Mouse (Mus musculus): ENCODE measurements around the gene Slc6a17.

The Slc6a17 gene

DNA sequence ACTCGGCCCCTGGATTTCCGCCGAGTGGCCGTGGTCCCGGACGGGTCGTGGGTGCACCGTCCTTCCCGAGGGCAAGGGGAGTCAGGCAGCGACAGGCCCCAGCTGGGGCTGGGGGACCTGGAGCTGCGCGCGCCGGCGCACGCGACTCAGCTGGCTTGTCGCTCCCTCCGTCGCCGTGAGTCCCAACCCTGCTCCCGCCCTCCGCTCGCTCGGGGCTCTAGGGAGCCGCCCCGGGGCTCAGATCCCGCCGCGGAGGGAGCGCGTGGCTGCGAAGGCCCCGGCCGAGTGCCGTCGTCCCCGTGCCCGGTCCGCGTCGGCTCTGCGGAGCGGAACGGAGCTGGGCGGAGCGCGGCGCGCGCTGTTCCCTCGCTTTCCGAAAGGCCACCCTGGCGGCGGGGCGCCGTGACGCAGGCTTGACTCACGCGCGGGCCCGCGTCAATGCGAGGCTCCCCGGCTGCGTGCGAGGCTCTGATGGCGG is at the start of gene Slc6a17:
Slc6a17 (minus strand) TSS at position 388 of the 478 bp plus-strand sequence.
- peak; percentile 18 for DNase-seq (ENCODE audit: low spot score)

DNA sequence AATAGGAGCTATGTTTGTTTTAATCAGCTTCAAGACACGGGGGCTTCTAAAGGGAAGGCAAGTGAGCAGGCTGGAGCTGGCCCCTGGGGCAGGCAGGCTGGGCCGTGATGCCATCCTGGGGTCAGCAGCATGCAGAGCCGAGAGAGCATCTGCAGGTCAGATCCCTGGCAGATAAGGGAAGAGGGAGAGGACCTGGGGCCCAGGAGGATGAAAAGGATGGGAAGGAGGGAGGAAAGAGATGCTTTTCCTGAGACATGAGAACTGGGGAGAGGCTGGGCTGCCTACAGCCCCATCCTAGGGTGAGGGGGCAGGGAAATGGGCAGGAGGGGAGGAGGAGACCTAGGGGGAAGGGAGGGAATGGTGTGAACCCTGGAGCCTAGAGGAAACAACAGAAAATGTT is 47.5 kb upstream of the Slc6a17 start:
- DNase-seq (ENCODE audit: low spot score) = no peak

DNA sequence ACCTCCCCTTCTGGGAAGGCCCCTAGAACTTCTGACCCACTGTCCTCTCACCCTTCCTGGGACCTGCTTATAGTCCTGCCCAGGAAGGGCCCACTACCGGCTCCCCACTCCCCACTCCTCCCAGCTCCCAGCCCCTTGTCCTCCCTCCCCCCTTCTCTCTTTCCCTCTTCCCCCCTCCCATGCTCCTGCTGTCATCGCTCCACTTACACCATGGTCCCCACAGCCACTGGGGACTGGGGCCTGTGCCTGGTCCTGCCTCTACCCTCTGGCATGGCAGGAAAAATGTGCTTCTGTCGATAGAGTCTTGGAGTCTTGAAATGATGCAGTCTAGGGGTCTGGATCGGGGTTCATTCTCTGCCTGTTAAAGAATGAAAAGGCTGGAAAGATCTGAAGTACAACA is 46.1 kb upstream of the Slc6a17 start:
- no peak for DNase-seq (ENCODE audit: low spot score)

DNA sequence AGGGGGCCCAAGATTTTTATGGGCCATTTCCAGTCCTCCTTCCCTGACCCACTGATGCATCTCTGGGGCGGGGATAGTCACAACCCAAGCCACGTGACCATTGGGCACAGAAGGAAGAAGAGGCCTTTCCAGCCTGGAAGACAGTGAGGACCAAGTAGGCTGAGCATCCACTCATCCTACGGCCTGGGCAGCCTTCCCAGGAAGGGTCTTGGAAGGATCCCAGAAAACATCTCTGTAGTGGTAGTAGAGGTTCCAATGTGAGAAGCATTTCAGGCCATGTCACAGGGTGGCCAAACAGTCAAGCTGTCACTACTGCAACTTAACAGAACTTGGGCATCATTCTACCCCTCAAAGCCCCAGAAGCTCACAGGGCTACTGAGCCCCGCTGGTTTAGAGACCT is 44.8 kb upstream of the Slc6a17 start:
- no peak for DNase-seq (ENCODE audit: low spot score)

DNA sequence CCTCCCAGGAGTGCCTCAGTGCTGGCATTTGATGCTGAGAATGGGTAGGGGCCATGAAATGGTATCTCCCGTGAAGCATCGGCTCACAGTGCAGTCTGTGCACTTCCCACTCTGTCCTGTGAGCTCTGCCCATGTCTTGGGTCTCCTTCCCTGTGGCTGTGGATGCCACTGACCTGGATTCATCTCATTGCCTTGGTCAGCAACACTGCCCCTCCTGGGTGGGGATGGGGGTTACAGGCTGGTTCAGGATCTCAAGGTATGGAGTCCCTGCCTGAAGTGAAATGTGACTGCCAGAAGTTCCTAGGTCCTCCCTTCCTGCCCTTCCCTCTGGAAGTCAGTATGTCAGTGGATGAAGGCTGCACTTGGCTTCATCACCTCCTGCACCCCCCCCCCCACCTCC is 44.3 kb upstream of the Slc6a17 start:
- DNase-seq (ENCODE audit: low spot score) = no peak

DNA sequence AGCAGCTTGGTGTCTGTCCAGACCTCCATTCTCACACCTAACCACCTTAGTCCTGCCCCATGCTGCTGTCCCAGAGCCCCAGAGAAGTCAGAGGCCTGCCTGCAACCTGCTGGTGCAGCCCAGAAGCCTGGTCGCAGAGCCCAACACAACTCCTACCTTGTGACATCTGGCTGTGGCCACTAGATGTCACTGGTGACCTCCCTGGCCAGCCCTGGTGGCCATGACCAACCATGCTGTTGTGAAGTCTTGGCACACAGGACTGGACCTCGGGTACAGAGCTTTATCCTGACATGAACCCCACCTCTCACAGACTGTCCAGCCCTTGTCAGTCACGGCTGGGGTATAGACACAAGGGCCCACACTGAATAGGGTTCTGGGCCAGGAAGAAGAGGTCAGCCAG is 41.4 kb upstream of the Slc6a17 start:
- DNase-seq (ENCODE audit: low spot score) = peak; percentile 37

DNA sequence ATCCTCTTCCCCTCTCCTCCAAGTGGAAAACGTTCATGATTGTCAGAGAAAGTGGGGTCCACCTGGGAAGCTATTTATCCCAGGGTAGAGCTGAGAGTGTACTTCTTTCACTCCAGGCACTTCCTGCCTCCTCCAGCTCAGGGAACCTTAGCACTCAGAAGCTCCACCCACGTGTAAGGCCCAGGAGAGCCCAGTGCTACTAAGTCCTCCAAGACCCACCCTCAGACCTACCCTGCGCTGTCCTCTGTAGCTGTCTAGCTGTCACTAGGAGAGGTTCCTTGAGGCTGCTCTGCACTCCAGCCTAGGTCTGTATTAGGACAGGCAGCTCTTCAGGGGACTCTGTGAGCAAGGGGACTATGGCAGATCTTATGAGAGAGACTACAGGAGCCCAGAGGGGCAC is 40.9 kb upstream of the Slc6a17 start:
- DNase-seq (ENCODE audit: low spot score) = no peak

DNA sequence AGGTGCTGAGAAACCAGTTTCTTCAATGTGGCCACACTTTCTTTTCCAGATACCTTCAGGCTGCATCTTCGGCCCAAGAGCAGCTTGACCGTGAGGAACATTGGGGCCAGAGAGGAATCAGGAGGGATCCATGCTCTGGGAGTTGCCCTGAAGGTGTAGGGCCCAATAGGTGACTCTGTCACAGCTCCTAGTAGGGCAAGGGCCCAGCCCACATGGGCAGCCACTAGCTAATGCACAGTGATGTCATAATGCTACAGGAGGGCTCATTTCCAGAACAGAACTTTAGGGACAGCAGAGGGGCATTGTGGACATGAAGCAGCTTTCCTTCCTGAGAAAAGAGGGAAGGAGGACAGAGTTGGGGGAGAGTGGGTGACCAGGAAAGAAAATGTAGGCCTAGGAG is 37.0 kb upstream of the Slc6a17 start, which contains the start of gene Ubl4b:
Ubl4b (minus strand) TSS at position 232 of the 400 bp plus-strand sequence.
- no peak for DNase-seq (ENCODE audit: low spot score)

DNA sequence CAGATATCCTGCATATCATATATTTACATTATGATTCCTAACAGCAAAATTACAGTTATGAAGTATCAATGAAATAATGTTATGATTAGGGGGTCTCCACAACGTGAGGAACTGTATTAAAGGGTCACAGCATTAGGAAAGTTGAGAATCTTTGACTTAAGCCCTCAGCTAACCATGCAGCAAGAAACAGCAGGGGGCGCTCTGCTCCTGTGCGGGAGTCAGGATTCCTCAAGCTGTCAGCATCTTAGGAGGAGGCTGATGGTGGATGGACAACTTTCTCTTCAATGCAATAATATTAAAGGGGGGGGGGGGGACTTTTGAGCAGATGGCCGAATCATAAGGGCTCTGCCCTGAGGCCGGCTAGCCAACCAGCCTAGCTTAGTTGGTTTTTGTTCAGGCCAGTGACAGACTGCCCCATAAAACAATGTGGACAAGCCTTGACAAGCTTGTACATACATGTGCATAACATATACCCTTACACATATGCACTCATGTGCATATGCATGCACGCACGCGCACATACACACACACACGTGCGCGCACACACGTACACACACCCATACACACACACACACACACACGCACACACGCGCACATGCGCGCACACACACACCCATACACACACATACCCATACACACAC is 32.7 kb upstream of the Slc6a17 start:
- peak; percentile 55 for DNase-seq (ENCODE audit: low spot score)

DNA sequence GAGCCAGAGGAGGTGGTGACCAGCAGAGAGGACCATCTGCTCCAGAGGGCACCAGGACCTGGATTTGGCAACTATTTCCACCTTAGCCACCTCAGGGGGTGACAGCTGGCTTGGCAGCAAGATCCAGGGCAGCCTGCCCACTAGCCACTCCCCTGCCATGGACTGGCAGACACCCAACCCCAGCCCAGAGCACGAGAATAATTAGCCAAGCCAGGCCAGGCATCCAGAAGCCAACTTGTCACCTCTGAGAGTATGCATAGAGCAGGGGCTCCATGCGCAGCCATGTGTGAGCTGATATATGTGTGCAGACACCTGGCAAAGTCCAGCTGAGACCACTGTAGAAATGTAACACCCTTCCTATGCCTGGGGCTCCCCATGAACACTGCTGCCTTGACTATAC is 29.1 kb upstream of the Slc6a17 start:
- DNase-seq (ENCODE audit: low spot score) = no peak

DNA sequence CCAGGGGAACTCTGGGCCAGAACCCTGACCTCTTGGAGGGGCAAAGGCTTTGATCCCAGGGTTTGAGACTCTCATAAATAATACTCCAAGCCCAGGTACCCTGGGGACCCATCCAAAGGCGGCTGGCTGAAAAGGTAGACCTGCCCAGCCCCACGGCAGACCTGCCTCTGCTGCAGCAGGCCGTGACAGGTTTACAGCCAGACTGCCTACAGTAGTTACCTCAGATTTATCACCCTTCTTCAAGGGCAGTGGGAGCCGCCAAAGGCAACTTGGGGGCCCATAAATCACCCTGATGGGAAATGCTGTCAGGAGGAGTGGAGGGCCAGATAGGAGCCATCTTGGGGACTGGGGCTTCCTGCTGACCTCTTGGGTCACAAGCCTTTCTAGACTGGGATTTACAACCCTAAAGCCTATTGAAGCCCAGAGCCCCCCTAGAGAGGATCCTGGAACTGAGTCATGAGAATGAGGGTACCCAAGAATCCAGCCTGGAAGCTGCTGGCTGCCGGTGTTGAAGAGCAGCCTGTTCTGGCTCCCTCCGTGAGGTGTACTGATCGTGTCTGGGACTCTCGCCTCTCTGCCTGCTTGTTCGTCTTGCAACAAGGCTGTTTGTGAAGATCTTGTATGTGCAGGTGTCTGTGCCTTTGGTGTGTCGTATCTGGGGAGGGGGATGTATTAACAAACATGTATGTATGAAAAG is 28.0 kb upstream of the Slc6a17 start:
- DNase-seq (ENCODE audit: low spot score) = no peak

DNA sequence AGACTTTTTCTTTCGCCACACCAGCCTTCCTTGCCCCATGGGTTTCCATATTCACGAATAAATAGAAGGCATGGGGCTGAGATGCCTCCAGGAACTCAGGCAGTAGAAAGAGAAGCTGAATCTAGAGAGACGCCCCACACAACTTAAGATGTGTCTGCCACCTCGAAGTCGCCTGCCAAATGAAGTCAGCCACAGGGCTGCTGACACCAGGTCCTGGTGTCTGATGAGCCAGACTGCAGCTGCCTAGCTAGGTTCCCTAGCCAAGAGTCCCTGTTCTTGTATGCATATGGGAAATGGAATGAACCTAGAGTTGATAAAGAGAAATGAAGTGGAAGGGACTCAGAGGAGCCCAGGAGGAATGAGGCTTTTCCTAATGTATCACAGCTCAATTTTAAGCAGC is 27.5 kb upstream of the Slc6a17 start:
- no peak for DNase-seq (ENCODE audit: low spot score)

DNA sequence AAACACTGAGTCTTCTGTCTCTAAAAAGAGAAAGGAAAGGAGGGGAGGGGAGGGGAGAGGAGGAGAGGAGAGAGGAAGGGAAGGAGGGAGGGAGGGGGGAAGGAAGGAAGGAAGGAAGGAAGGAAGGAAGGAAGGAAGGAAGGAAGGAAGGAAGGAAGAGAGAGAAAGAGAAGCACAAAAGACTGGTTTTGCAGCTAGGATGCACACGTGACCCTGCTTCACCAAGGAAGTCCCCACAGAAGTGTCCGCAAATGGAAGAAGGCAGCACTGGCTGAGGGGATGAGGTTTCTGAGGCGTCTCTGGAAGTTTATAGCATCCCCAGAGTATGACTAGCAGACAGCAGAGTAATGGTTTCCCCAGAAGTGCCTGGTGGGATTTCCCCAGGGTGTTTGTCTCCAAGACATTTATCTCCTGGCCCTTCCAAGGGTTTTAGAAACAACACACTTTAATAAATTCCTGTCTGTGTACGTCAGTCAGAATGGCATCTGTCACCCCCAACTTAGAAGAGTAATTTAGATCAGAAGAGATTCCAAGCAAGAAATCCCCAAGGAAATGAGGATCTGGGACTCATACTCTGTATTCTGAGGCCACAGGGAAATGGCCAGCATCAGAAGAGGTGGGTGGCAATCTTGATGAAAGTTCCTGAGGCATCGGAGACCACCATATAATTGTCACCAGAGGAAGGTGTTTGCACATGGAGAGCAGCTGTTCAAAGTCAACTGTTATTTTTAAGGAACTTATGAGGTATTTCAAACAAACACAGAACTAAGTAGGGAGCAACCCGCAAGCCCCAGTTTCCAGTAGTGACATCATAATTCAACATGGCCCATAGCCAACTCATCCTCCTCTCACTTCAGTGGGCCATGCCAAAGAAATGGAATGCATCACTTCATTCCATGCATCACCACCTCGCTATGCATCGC is 25.6 kb upstream of the Slc6a17 start:
- no peak for DNase-seq (ENCODE audit: low spot score)

DNA sequence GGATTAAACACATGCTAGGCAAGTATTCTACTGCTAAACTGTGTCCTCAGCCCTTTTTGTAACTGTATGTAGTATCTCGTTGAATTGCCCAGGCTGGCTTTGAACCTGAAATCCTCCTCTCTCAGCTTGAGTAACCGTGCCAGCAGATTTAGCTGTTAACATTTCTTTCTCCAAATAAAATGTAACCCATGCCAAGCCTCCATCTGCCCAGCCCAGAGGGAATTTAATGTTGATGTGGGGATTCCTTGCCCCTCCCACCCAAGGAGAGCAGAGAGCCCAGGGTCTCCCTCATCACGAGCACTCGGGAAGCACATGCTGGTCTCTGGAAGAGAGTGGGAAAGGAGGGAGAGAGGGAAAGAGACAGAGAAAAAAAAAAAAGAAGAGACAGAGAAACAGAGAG is 24.8 kb upstream of the Slc6a17 start:
- no peak for DNase-seq (ENCODE audit: low spot score)

DNA sequence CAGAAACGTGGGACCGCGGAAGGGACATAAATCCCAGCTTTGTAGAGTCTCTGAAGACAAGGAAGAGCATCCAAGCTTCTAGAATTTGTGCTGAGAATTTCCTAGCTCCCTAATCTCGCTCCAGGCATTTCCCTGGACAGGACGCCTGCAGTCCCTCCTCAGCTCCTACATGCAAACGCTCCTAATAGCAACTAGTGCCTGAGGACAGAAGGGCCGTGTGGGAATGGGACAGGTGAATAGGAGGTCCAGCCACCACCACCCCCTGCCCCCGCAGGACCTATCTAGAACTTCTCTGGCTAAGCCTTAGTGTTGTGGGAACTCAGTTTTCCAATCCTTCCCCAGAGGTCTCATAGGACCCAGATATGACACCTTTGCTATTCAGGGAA is 19.7 kb upstream of the Slc6a17 start:
- no peak for DNase-seq (ENCODE audit: low spot score)

DNA sequence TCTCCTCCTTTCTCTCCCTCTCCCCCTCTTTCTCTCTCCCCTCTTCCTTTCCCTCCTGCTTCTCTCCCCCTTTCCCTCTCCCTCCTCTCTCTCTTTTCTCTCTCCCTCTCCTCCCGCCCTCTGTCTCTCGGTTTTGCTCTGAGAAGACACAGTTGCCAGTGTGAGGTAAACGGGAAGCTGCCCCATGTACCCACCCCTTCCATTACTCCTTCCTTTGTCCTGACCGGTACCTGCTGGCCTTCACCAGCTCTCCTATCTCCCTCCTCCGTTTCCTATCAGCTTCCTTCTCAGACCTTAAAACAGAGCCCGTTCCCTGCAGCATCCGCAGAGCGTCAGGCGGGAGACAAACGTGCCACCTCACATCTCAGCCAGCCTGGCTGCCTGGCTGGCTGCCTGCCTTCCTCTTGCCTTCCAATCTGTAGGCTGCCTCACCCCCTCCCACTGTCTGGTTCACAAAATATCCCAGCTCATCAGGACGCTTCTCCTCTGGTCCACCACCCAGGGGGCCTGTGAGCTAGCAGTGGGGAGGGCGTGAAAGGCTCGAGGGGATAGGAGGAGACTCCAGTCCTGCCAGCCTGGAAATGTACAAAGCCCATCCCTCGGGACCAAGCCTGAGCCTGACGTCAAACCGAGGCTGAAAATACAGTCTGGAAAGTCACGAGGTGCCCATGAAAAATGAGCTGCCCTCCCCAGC is 19.1 kb upstream of the Slc6a17 start:
- DNase-seq (ENCODE audit: low spot score) = no peak

DNA sequence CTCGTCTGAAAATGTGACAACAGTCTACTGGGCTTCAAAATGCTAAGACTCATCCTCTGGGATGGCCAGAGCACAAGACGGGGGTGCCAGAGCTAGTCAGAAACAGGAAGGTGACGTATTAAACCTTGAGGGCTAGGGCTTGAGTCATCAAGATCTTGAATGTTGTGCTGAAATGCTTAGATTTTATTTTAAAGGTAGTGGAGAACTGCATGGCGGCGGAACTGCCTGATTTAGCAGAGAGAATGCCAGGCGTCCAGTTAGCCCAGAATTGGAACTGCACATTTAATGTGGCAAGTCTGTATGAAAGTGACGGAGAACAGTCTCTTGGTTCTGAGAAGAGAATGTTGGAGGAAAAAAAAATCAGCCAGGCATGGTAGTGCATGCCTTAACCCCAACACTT is 17.1 kb upstream of the Slc6a17 start:
- no peak for DNase-seq (ENCODE audit: low spot score)

DNA sequence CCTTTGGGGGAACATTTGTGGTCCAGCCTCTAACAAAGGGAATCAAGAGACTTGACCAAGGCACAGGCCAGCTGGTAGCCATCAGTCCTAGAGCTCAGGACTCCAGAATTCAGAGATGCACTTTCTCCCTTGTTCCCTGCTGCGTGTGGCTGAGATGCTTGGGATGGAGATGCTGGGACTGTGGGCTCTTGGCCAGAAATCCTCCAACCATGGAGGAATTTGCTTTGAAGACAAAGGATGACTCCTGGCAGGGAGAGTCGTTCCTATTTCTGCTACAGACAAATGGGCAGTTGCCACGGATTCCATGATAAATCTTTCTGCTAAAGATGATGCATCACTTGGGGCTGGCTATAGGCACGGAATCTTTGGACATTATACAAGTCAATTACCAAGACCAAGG is 15.7 kb upstream of the Slc6a17 start:
- no peak for DNase-seq (ENCODE audit: low spot score)

DNA sequence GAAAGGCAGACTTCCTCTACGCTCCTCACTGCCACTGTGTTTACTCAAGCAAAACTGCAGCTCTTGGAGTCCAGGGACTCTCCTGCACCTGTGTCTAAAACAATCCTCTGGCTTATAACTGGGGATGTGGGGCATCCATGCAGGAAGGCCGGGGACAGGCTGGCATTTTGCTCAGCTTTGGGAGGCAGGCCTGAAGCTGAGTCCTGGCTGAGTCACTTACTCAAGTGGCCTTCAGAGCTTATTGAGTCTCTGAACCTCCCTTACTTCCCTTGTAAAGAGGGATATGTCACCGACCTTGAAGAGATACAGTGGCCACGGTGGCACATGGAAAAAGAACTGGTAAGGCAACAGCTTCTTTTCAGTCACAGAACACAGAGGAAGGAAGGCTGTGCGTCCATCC is 12.8 kb upstream of the Slc6a17 start:
- DNase-seq (ENCODE audit: low spot score) = no peak

DNA sequence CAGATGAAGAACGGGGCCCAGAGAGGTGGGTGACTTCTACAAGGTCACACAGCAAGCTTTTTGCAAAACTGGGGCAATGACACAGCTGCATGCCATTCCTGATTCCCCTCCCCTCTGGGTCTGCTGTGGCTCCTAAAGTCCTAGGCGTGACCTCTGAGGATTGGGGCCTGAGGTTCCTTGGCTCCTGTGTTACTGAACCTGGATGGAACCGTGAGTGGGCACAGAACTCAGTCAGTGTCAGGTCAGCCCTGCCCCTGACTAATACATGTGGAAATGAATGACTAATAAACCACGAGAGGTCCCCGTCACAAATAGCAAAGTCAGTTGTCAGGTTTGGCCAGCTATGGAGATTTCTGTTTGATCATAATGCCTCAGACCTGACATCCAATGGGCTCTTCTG is 11.4 kb upstream of the Slc6a17 start:
- DNase-seq (ENCODE audit: low spot score) = no peak

DNA sequence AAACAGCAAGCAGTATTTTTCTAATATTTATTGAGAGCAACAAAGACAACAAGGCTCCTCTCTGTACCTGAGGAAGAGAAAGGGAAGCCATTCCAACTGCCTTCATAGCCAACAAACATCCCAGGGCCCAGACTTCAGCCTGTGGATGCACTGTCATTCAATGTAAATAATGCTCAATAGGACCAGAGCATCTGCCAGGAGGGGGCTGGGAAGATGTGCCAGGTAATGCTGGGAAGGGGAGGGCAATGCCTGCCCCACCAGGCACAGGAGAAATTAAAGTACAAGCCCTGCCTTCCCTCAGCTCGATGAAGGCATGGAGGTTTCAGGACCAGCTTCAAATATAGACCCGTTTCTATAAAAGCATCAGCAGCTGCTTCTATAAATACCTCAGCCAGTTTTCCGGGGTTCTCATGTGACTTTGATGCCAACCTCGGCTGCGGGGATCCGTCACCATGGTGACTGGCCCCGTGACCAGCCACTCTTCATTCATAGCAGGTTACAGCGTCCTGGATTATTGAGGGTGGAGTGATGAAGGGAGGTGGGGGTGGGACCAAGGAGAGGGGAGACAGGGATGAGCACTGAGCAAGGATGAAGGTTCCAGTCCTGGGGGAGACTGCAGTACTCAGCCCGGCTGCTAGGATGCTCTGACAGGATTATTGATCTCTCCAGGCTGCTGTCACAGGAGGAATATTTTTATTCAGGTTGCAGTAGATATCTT is 10.7 kb upstream of the Slc6a17 start:
- no peak for DNase-seq (ENCODE audit: low spot score)

DNA sequence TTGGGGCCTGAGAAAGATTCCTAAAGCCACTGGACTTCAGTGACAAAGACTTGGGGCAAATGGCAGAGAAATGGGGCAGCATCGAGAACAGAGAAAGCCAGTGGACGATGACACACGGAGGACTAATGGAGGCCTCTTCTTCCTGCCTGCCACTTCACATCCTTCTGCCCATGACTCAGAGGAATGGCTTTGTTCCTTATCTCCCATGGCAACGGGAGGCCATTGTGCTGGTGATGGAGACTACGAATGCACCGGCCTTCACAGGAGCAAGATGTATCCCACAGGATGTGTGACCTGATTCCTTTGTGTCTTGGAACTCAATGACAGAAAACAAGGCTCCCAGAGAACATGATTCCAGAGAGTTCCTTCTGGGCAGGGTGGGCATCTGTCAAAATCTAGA is 6.7 kb upstream of the Slc6a17 start:
- DNase-seq (ENCODE audit: low spot score) = no peak

Measured in urinary bladder, postnatal 25 days (tissue).